Mouse (Mus musculus) fibroblast of lung, adult 2 months (primary cell): Measurements from ENCODE around the gene Tmem150b.

ENCODE experiments used
- DNase-seq: peaks from one replicate; pipeline ENCODE4 v3.0.0-alpha.2; 2011; ENCODE audit warnings: low read depth

Tmem150b gene

GRCm38 (mm10) chr7:4663179-4663578 lies 61.9 kb downstream of the Tmem150b start:
- DNase-seq: no peak

GRCm38 (mm10) chr7:4659911-4660443 lies 65.1 kb downstream of the Tmem150b start:
- DNase-seq: no peak

DNA sequence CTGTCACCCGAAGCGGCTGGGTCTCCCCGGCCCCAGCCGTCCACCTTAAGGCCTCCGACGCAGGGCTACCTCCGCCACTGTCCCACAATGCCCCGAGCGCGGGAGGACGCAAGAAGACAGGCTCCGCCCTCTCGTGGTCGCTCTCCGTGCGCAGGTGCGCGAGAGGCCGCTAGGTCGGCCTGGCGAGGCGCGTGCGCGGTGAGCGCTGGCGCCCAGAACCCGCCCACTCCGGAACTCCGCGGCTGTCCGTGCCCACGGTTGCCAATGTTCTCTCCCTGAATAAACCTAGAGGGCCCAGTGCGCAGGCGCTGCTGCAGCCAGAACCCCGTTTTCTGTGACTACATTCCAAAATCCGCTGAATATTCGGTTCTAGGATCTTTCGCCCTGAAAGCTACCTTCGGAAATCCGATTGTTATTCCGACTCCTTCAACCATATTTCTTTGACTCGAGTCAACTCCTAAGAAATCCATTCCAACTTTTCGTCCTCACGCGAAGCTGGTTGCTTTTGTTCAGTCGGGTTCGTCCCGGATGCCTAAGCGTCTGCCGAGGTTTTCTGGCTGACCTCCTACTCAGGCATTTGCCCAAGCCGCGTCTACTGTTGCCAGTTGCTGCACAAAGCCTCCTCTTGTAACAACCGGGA lies 66.0 kb downstream of the Tmem150b start, which contains the start of gene Ppp6r1:
Gene Ppp6r1 (minus strand): TSS at position 108 of the 640 bp plus-strand sequence.
- peak; percentile 97 for DNase-seq

DNA sequence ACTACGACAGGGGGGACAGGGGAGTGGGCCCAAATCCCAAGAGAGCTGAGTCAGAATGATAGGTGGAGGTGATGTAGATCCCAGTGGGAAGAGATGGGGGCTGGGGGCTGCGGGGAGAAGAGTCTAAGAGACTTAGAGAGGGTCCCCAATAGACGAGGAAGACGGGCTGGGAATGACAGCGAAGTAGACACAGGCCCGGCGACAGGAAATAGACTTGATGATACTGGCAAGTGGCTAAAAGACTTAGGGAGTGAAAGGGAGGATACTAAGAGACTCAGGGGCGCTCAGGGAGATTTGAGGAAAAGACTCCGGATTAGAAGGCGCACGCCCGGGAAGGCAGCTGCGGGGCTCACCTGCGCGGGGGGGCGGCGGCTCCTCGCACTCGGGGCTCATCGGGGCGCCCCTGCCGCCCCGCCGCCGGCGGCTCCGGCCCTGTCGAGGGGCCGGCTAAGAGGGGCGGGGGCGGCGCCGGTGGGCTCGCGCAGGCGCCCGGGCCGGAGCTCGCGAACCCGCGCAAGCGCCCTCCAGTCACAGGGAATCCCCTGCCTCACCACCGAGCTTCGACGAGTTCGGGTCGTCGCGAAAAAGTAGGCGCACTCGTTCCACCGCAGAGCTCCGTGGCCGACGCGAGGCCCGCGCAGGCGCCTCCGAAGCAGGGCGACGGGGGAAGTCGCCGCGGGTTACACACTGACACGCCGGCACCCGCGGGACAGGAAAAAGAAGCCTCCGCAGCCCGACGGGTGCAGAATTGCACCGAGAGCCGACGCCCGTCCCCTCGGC lies 66.7 kb downstream of the Tmem150b start:
- no peak for DNase-seq

DNA sequence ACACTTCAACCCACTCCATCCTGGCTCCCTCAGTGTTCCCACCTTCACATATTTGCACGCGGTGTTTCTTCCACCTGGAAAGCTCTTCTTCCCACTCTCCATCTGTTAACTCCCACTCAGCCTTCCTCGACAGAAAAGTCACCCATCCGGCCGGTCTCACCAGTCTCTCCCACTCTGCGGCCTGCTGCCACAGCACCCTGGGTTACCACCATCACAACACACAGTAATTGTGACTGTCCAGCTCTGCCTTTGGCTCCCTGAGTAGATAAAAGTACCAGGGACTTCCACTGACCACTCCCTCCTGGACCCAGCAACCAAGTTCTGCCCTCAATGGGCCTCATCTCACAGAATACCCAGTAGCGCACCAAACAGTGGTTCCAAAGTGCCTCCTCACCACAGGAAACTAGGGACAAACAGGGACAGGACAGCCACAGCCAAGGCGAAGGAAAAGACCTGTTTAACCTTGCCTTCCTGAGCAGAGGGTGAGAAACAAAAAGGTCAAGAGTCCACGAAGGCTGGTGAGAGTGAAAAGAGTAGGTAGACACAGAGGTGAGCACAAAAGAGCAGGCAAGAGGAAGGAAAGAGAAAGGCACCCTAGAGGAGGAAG lies 67.4 kb downstream of the Tmem150b start:
- DNase-seq: no peak
